Mouse (Mus musculus) MEL (cell line): Measurements from ENCODE around the gene F8.

Source experiments
- CHD2 ChIP-seq: IDR thresholded peaks from 2 replicates; pipeline ENCODE4 v1.6.1; 2011; ENCODE audit warnings: low read length, improper control_type of control experiment
- CTCF ChIP-seq, 3 experiments: IDR thresholded peaks in 2 of 3; conservative IDR thresholded peaks in 1 of 3; 2 replicates each; pipeline ENCODE4 v1.5.1; 2011 to 2012; ENCODE audit warnings: low read length in 3 of 3, low read depth in 2 of 3, mild to moderate bottlenecking in 2 of 3, improper control_type of control experiment in 1 of 3, inconsistent platforms in 1 of 3, mixed read lengths in 1 of 3, moderate library complexity in 1 of 3; ENCODE audit not compliant: control insufficient read depth in 1 of 3, insufficient read depth in 1 of 3, poor library complexity in 1 of 3, severe bottlenecking in 1 of 3
- MAX ChIP-seq: IDR thresholded peaks from 2 replicates; pipeline ENCODE4 v1.6.1; 2011; ENCODE audit warnings: low read length, improper control_type of control experiment
- MXI1 ChIP-seq: IDR thresholded peaks from 2 replicates; pipeline ENCODE4 v1.6.1; 2011; ENCODE audit warnings: mild to moderate bottlenecking, low read depth, low read length, improper control_type of control experiment
- NELFE ChIP-seq: IDR thresholded peaks from 2 replicates; pipeline ENCODE4 v1.6.1; 2011; ENCODE audit warnings: low read depth, low read length, improper control_type of control experiment
- POLR2A ChIP-seq, 2 experiments: IDR thresholded peaks; 2 replicates each; pipeline ENCODE4 v1.6.1; 2011 to 2012; ENCODE audit warnings: low read length in 2 of 2, mild to moderate bottlenecking in 2 of 2, control low read depth in 1 of 2, improper control_type of control experiment in 1 of 2, low read depth in 1 of 2, moderate library complexity in 1 of 2; ENCODE audit not compliant: control insufficient read depth in 1 of 2, insufficient read depth in 1 of 2, poor library complexity in 1 of 2
- SMC3 ChIP-seq: IDR thresholded peaks from 2 replicates; pipeline ENCODE4 v1.6.1; 2011; ENCODE audit warnings: low read depth, low read length, improper control_type of control experiment
- USF1 ChIP-seq: IDR thresholded peaks from 2 replicates; pipeline ENCODE4 v1.6.1; 2014; ENCODE audit warnings: low read depth, mild to moderate bottlenecking, inconsistent platforms, low read length, improper control_type of control experiment, moderate library complexity
- USF2 ChIP-seq, 2 experiments: IDR thresholded peaks; 2 replicates each; pipeline ENCODE4 v1.6.1; 2011 to 2012; ENCODE audit warnings: improper control_type of control experiment in 2 of 2, low read length in 2 of 2, borderline replicate concordance in 1 of 2, inconsistent platforms in 1 of 2, low read depth in 1 of 2, mild to moderate bottlenecking in 1 of 2; ENCODE audit not compliant: insufficient read depth in 1 of 2

- TF ChIP-seq USF1 = no peak
- no peak for TF ChIP-seq CTCF (IDR thresholded peaks at IDR 0.05 in 2 of 3, conservative IDR thresholded peaks at IDR 0.05 in 1 of 3; ENCODE audit: control insufficient read depth in 1 of 3, insufficient read depth in 1 of 3, low read depth in 2 of 3, low read length in 3 of 3, poor library complexity in 1 of 3, severe bottlenecking in 1 of 3)
- no peak for TF ChIP-seq SMC3
- no peak for TF ChIP-seq MAX
- TF ChIP-seq POLR2A (IDR thresholded peaks at IDR 0.05; ENCODE audit: control insufficient read depth in 1 of 2, insufficient read depth in 1 of 2, low read depth in 1 of 2, low read length in 2 of 2, poor library complexity in 1 of 2) = no peak
- TF ChIP-seq NELFE = no peak
- no peak for TF ChIP-seq MXI1
- TF ChIP-seq CHD2 = no peak
- no peak for TF ChIP-seq USF2 (IDR thresholded peaks at IDR 0.05; ENCODE audit: borderline replicate concordance in 1 of 2, insufficient read depth in 1 of 2, low read depth in 1 of 2, low read length in 2 of 2)
Observed at GRCm38 (mm10) chrX:75403350-75403749, 20.9 kb upstream of the F8 start.
